Mouse (Mus musculus): ENCODE measurements around the gene Dusp22. TPM values are rescaled to one million over a fixed set of nuclear protein-coding genes. Genes with fewer than 3 reads are reported as not detected.

Dusp22 gene
- polyA plus RNA-seq, 1 experiment: 23.7 TPM

GRCm38 (mm10) chr13:30666537-30666936 lies 6.7 kb downstream of the Dusp22 start:
- Histone ChIP-seq H3K4me3 (replicated peaks; ENCODE audit: extremely low read depth, low read depth, low read length) (no peak overlapping the region), H3K4me1 (ENCODE audit: control insufficient read depth, insufficient read depth, low read length) (0 out of 2 replicates have a peak, but pooled peaks cover 3% of the 10 kb centered on the region)
- no peak for TF ChIP-seq CTCF (IDR thresholded peaks at IDR 0.05; ENCODE audit: insufficient read depth, low read length)
- no peak for TF ChIP-seq POLR2A (IDR thresholded peaks at IDR 0.05; ENCODE audit: borderline replicate concordance, extremely low read depth, low read depth, low read length)
- no peak for DNase-seq
- 86% methylated on average over 10 of the region's 10 CpGs for WGBS

GRCm38 (mm10) chr13:30668301-30668700 lies 8.5 kb downstream of the Dusp22 start:
- H3K4me3 ChIP-seq (replicated peaks; ENCODE audit: extremely low read depth, low read depth, low read length): no peak overlapping the region
- 0 out of 2 replicates have a peak, but pooled peaks cover 3% of the 10 kb centered on the region for H3K4me1 ChIP-seq (ENCODE audit: control insufficient read depth, insufficient read depth, low read length)
- DNase-seq: no peak
- 62% methylated on average over 5 of the region's 5 CpGs for WGBS
- TF ChIP-seq CTCF (IDR thresholded peaks at IDR 0.05; ENCODE audit: insufficient read depth, low read length) (no peak), POLR2A (IDR thresholded peaks at IDR 0.05; ENCODE audit: borderline replicate concordance, extremely low read depth, low read depth, low read length) (no peak)

- WGBS: 85% methylated on average over 3 of the region's 3 CpGs
- H3K4me1 ChIP-seq (ENCODE audit: control insufficient read depth, insufficient read depth, low read length): 0 out of 2 replicates have a peak, but pooled peaks cover 3% of the 10 kb centered on the region
- H3K4me3 ChIP-seq (replicated peaks; ENCODE audit: extremely low read depth, low read depth, low read length): no peak overlapping the region
- TF ChIP-seq CTCF (IDR thresholded peaks at IDR 0.05; ENCODE audit: insufficient read depth, low read length) (no peak), POLR2A (IDR thresholded peaks at IDR 0.05; ENCODE audit: borderline replicate concordance, extremely low read depth, low read depth, low read length) (no peak)
- no peak for DNase-seq
Observed at GRCm38 (mm10) chr13:30669277-30669676, 9.5 kb downstream of the Dusp22 start.

- H3K4me1 ChIP-seq (ENCODE audit: control insufficient read depth, insufficient read depth, low read length): no peaks in the 10 kb centered on the region
- WGBS: 85% methylated on average over 5 of the region's 5 CpGs
- DNase-seq: no peak
- TF ChIP-seq CTCF (IDR thresholded peaks at IDR 0.05; ENCODE audit: insufficient read depth, low read length): no peak
- no peak for TF ChIP-seq POLR2A (IDR thresholded peaks at IDR 0.05; ENCODE audit: borderline replicate concordance, extremely low read depth, low read depth, low read length)
- H3K4me3 ChIP-seq (replicated peaks; ENCODE audit: extremely low read depth, low read depth, low read length): no peak overlapping the region
Observed at GRCm38 (mm10) chr13:30673878-30674277, 14.1 kb downstream of the Dusp22 start.

GRCm38 (mm10) chr13:30678822-30679221 lies 19.0 kb downstream of the Dusp22 start:
- no peaks in the 10 kb centered on the region for H3K4me1 ChIP-seq (ENCODE audit: control insufficient read depth, insufficient read depth, low read length)
- no peak for TF ChIP-seq CTCF (IDR thresholded peaks at IDR 0.05; ENCODE audit: insufficient read depth, low read length)
- no peak for TF ChIP-seq POLR2A (IDR thresholded peaks at IDR 0.05; ENCODE audit: borderline replicate concordance, extremely low read depth, low read depth, low read length)
- WGBS: 88% methylated on average over 5 of the region's 5 CpGs
- no peak overlapping the region for H3K4me3 ChIP-seq (replicated peaks; ENCODE audit: extremely low read depth, low read depth, low read length)
- DNase-seq: no peak

GRCm38 (mm10) chr13:30681866-30682265 lies 22.1 kb downstream of the Dusp22 start:
- Histone ChIP-seq H3K4me1 (ENCODE audit: control insufficient read depth, insufficient read depth, low read length) (peaks cover 5% of the 10 kb centered on the region; the same call in 1 of the 2 replicates), H3K4me3 (replicated peaks; ENCODE audit: extremely low read depth, low read depth, low read length) (no peak overlapping the region)
- WGBS: 63% methylated on average over 4 of the region's 4 CpGs
- DNase-seq: no peak
- TF ChIP-seq CTCF (IDR thresholded peaks at IDR 0.05; ENCODE audit: insufficient read depth, low read length) (no peak), POLR2A (IDR thresholded peaks at IDR 0.05; ENCODE audit: borderline replicate concordance, extremely low read depth, low read depth, low read length) (no peak)

- H3K4me1 ChIP-seq (ENCODE audit: control insufficient read depth, insufficient read depth, low read length): peaks cover 5% of the 10 kb centered on the region; the same call in 1 of the 2 replicates
- no peak for DNase-seq
- no peak overlapping the region for H3K4me3 ChIP-seq (replicated peaks; ENCODE audit: extremely low read depth, low read depth, low read length)
- 67% methylated on average over 3 of the region's 3 CpGs for WGBS
- TF ChIP-seq POLR2A (IDR thresholded peaks at IDR 0.05; ENCODE audit: borderline replicate concordance, extremely low read depth, low read depth, low read length): no peak
- TF ChIP-seq CTCF (IDR thresholded peaks at IDR 0.05; ENCODE audit: insufficient read depth, low read length): no peak
Observed at GRCm38 (mm10) chr13:30682328-30682727, 22.5 kb downstream of the Dusp22 start.

GRCm38 (mm10) chr13:30684614-30685122 lies 24.9 kb downstream of the Dusp22 start:
- no peak overlapping the region for H3K4me3 ChIP-seq (replicated peaks; ENCODE audit: extremely low read depth, low read depth, low read length)
- H3K4me1 ChIP-seq (ENCODE audit: control insufficient read depth, insufficient read depth, low read length): peaks cover 5% of the 10 kb centered on the region; the same call in 1 of the 2 replicates
- WGBS: 33% methylated on average over 6 of the region's 6 CpGs
- no peak for DNase-seq
- TF ChIP-seq POLR2A (IDR thresholded peaks at IDR 0.05; ENCODE audit: borderline replicate concordance, extremely low read depth, low read depth, low read length): no peak
- no peak for TF ChIP-seq CTCF (IDR thresholded peaks at IDR 0.05; ENCODE audit: insufficient read depth, low read length)

GRCm38 (mm10) chr13:30685957-30686356 lies 26.2 kb downstream of the Dusp22 start:
- Histone ChIP-seq H3K4me1 (ENCODE audit: control insufficient read depth, insufficient read depth, low read length) (peaks cover 5% of the 10 kb centered on the region; the same call in 1 of the 2 replicates), H3K4me3 (replicated peaks; ENCODE audit: extremely low read depth, low read depth, low read length) (no peak overlapping the region)
- 66% methylated on average over 2 of the region's 2 CpGs for WGBS
- no peak for DNase-seq
- TF ChIP-seq POLR2A (IDR thresholded peaks at IDR 0.05; ENCODE audit: borderline replicate concordance, extremely low read depth, low read depth, low read length): no peak
- TF ChIP-seq CTCF (IDR thresholded peaks at IDR 0.05; ENCODE audit: insufficient read depth, low read length): no peak

GRCm38 (mm10) chr13:30688035-30688616 lies 28.3 kb downstream of the Dusp22 start:
- TF ChIP-seq POLR2A (IDR thresholded peaks at IDR 0.05; ENCODE audit: borderline replicate concordance, extremely low read depth, low read depth, low read length) (no peak), CTCF (IDR thresholded peaks at IDR 0.05; ENCODE audit: insufficient read depth, low read length) (no peak)
- no peak for DNase-seq
- Histone ChIP-seq H3K4me1 (ENCODE audit: control insufficient read depth, insufficient read depth, low read length) (peaks cover 8% of the 10 kb centered on the region), H3K4me3 (replicated peaks; ENCODE audit: extremely low read depth, low read depth, low read length) (no peak overlapping the region)
- 93% methylated on average over 12 of the region's 12 CpGs for WGBS

All from lung, adult 2 months (tissue).